Mouse (Mus musculus) right cerebral cortex, postnatal 10 days (tissue): ENCODE data around the gene Tex26.

Source experiments
- DNase-seq, 2 experiments: peaks; one replicate each; pipeline ENCODE4 v3.0.0; 2021; ENCODE audit warnings: low spot score in 2 of 2

The Tex26 gene

GRCm38 (mm10) chr5:149439531-149440179, at the start of gene Tex26:
Tex26 (plus strand) TSS chr5:149439660.
- peak; percentile 83 to 85 for DNase-seq

GRCm38 (mm10) chr5:149391574-149392375, 47.7 kb upstream of the Tex26 start:
- no peak for DNase-seq

GRCm38 (mm10) chr5:149392420-149392988, 47.0 kb upstream of the Tex26 start:
- no peak for DNase-seq

- no peak for DNase-seq
Measured at GRCm38 (mm10) chr5:149401446-149401975, 37.9 kb upstream of the Tex26 start.

GRCm38 (mm10) chr5:149402029-149402428, 37.4 kb upstream of the Tex26 start:
- DNase-seq, result no peak

GRCm38 (mm10) chr5:149403386-149403785, 36.1 kb upstream of the Tex26 start:
- DNase-seq, result no peak

- DNase-seq, result no peak
Measured at GRCm38 (mm10) chr5:149404710-149405109, 34.8 kb upstream of the Tex26 start.

- DNase-seq, result peak; percentile 52 to 71
Measured at GRCm38 (mm10) chr5:149406791-149407276, 32.6 kb upstream of the Tex26 start.

- DNase-seq, result no peak
Measured at GRCm38 (mm10) chr5:149409502-149409901, 30.0 kb upstream of the Tex26 start.

- peak; percentile 62 to 72 for DNase-seq
Measured at GRCm38 (mm10) chr5:149411509-149412193, 27.8 kb upstream of the Tex26 start, which contains the start of gene Medag. Medag (plus strand) TSS chr5:149411749.

GRCm38 (mm10) chr5:149412194-149412575, 27.3 kb upstream of the Tex26 start:
- DNase-seq, result no peak

- DNase-seq, result no peak
Measured at GRCm38 (mm10) chr5:149412671-149413070, 26.8 kb upstream of the Tex26 start.

GRCm38 (mm10) chr5:149414369-149415167, 24.9 kb upstream of the Tex26 start:
- DNase-seq, result no peak

- no peak for DNase-seq
Measured at GRCm38 (mm10) chr5:149417381-149417780, 22.1 kb upstream of the Tex26 start.

- no peak for DNase-seq
Measured at GRCm38 (mm10) chr5:149426525-149426924, 12.9 kb upstream of the Tex26 start.

GRCm38 (mm10) chr5:149427277-149428060, 12.0 kb upstream of the Tex26 start:
- DNase-seq, result no peak

GRCm38 (mm10) chr5:149428347-149428746, 11.1 kb upstream of the Tex26 start:
- DNase-seq, result peak; percentile 40 to 52

GRCm38 (mm10) chr5:149428810-149429255, 10.6 kb upstream of the Tex26 start:
- peak in 1 of 2 experiments; percentile 58 for DNase-seq

GRCm38 (mm10) chr5:149429541-149429940, 9.9 kb upstream of the Tex26 start:
- DNase-seq, result no peak

GRCm38 (mm10) chr5:149430943-149431342, 8.5 kb upstream of the Tex26 start:
- no peak for DNase-seq
